Mouse (Mus musculus) liver, postnatal 0 days (tissue): Measurements from ENCODE around the gene 4930404H24Rik.
A peak's percentile ranks its signal among the peaks of the same experiment; 100 is the strongest.

Experiments used
- CTCF ChIP-seq: sonication (generic); IDR thresholded peaks from 2 replicates; pipeline ENCODE4 v1.5.1; 2016; ENCODE audit warnings: antibody characterized with exemption, low read depth
- EP300 ChIP-seq: IDR thresholded peaks from 2 replicates; pipeline ENCODE4 v1.6.1; 2016; ENCODE audit warnings: antibody characterized with exemption, low read depth, mild to moderate bottlenecking

DNA sequence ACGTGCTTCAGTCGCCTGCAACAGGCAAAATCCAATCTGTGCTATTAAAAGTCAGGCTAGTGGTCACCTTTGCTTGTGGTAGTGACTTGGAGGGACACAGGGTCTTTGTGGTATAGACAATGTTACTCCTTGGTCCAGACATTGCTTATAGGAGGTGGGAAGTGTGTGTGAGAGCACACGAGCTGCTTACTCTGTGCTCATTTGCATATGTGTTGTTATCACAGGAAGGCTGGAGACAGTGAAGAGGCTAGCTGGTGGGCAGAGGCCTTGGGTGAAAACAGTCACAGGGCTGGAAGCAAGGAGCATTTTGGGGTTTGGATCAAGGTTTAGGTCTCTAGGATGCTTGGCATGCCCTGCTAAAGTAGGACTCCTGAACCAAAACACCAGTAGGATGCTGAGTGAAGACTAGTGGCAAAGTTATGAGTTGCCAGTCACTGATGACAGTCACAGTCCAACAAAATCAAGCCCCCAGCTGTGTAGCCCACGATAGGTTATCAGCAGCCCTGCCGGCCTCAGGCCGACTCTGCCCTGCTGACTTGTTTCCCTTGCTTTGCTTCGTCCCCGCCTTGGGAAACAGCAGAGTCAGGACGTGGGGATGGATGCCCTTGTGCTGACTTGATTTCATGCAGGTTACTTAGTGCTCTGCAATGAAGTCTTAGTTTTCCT, 37.6 kb upstream of the 4930404H24Rik start:
- peak; percentile 74 for TF ChIP-seq EP300
- TF ChIP-seq CTCF = no peak
